Mouse (Mus musculus): ENCODE data around the gene Slc38a3.

Gene Slc38a3

DNA sequence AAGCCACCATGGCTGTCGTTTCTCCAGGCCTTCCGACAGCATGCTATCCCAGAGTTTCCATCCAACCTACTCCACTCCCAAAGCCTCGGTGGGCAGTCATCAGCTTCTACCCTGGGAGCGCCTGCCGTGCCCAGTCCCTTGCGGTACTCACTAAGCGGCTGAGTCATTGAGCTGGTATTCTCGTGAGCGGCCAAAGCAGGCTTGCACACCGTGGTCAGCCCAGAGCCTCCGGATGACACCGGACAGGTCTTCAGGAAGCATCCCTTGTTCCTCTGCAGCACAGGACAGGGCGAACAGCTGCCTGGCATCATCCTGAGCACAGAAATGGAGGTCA lies 49.8 kb downstream of the Slc38a3 start:
- DNase-seq (ENCODE audit: low read depth, low spot score): no peak

DNA sequence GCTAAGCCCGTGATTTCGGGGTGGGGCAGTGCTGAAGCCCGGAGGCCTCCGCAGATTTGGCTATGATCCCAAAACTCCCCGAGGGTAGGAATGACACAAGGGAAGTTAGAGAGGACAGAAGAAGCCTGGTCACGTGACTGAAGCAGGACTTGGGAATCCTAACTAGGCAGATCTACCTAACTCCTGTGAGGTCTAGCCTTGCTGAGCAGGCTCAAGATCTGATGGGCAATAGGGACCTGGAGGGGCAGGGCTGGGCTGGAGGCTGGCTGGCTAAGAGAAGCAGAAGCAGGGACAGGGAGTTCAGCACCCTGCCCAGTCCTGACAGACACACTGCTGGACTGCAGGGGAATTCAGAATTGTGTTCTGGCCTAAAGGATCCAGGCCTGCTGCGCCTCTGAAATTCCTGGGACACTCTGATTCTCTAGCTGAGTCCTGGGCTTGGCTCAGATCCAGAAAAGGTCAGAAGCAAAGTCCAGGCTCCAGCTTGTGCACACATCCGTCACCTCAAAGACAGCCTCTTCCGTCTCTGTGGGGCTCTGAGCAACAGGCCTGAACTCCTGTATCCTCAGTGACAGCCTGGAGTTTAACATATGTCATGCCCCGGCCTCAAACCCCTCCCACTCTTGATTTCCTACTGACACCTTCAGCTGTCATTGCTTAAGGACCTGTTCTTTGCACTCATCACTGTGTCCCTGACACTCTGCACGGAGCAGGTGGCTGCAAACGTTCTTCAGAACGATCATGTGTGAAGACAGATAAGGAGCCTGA lies 50.4 kb downstream of the Slc38a3 start:
- no peak for DNase-seq (ENCODE audit: low read depth, low spot score)

DNA sequence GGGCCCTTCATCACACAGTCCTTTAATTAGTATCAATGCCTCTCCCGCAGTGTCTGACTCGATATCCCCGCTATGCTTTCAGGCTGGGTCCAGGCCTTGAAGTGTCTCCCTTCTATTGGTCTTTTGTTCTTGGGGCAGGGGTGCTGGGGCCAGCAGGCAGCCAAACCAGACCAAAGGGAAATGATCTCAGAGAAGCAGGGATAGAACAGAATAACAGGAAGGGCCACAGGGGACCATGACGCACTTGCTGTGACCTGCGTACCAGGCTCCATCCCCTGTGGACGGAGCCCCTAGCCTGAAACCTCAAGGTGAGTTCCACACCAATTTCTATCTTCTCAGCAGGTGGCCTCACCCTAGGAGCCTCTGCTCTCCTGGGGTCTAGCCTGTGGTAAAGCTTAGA lies 51.2 kb downstream of the Slc38a3 start:
- no peak for DNase-seq (ENCODE audit: low read depth, low spot score)

DNA sequence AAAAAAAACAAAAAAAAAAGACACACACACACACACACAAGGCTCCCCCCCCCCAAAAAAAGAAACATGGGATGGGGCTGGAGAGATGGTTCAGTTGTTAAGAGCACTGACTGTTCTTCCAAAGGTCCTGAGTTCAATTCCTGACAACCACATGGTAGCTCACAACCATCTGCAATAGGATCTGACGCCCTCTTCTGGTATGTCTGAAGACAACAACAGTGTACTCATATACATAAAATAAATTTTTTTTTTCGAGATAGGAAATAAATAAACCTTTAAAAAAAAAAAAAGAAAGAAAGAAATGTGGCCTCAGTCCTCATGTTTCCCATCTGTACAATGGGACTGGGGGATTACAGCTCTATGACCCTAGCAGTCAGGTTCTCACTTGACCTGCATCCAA lies 51.9 kb downstream of the Slc38a3 start:
- no peak for DNase-seq (ENCODE audit: low read depth, low spot score)

DNA sequence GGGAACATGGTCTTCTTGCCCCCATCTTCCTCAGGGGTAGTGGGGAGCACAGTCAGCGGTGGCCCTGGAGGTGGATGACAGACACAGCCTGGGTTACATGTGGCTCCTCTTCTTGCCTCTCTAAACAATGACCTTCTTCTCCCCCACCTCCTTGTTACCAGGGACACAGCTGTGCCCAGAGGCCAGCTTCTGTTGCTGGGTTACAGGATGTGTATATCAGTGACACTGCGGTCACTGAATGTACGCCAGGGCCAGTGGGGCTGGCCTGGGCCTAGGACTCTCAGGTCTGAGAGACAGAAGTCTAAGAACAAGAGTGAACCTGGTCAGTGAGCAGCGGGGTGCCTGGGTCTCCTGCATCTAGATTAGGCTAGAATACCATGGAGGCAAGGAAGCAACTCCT lies 54.3 kb downstream of the Slc38a3 start:
- DNase-seq (ENCODE audit: low read depth, low spot score): no peak

DNA sequence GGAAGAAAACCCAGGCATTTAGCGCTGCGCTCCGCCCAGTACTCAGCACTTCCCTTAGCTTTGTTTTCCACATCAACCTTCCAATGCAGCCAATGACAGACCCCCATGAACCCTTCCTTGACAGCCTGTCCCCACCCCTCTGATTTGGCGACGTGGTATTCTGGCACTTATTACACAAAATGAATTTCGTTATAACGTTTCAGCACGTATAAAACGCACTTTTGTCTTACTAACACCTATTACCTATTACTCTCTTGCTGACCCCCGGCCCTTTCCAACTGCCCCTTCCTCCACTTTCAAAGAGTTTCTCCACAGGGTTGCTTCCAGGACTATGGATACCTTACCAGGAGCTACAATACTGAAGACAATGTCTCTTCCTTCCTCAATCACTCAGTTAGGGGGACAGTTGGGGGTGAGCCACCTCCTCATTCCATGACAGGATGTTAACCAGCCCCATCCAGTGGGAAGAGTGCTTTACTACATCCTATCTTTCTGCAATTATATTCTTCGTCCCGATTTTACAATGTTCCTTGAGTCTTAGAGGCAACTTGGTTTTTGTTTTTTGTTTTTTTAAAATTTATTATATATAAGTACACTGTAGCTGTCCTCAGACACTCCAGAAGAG lies 56.3 kb downstream of the Slc38a3 start:
- DNase-seq (ENCODE audit: low read depth, low spot score): no peak

- peak; percentile 92 for DNase-seq (ENCODE audit: low read depth, low spot score)
Measured at GRCm38 (mm10) chr9:107612191-107612944, 57.0 kb downstream of the Slc38a3 start.

- no peak for DNase-seq (ENCODE audit: low read depth, low spot score)
Measured at GRCm38 (mm10) chr9:107611456-107612190, 57.7 kb downstream of the Slc38a3 start.

DNA sequence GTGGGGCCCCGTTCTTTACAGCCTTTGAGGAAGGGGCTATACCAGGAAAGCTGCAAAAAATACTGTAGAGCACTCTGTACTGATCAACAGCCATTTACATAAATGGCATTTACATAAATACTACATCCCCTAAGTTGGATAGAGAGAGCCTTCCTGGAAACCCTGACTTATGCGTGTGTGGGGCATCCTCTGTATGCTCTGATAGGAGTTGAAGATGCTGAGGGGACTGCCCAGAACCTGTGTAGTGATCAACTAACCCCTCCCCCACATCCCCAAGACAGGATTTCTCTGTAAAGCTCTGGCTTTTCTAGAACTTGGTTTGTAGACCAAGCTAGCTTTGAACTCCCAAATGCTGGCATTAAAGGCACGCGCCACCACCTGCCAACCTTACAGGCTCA lies 59.9 kb downstream of the Slc38a3 start:
- no peak for DNase-seq (ENCODE audit: low read depth, low spot score)

DNA sequence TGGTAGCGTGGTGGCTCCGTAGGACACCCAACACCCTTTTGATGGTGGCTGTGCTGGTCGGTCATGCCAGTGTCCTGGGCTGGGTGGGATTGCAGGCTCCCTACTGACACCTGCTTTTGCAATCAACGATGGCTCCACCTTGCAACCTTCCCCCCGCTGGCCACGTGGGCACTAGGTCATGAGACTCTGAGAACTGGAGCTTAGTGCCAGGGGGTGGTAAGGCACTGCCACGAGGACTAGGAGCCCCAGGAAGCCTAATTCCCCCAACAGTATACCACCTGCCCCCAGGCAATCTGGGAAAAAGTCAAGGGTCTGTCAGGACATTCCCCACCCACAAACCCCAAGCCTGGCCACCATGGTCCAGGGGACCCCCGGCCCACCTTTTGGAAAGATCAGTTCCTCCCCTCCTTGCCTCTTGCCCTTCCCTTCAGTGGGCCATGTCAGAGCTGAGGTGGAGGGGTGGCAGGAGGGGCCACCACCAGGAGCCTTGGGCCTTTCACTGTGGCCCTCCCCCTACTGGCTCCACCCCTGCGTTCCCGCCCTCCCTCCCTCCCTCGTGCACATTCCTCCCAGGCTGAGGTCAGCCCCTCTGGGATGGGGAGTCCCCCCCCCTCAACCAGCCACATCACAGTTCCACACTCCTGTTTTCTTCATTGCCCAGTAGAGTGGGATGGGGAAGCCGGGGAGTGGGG lies 60.4 kb downstream of the Slc38a3 start, which contains the start of gene Sema3b:
Gene Sema3b (minus strand): TSS at position 489 of the 692 bp plus-strand sequence.
- DNase-seq (ENCODE audit: low read depth, low spot score): no peak

DNA sequence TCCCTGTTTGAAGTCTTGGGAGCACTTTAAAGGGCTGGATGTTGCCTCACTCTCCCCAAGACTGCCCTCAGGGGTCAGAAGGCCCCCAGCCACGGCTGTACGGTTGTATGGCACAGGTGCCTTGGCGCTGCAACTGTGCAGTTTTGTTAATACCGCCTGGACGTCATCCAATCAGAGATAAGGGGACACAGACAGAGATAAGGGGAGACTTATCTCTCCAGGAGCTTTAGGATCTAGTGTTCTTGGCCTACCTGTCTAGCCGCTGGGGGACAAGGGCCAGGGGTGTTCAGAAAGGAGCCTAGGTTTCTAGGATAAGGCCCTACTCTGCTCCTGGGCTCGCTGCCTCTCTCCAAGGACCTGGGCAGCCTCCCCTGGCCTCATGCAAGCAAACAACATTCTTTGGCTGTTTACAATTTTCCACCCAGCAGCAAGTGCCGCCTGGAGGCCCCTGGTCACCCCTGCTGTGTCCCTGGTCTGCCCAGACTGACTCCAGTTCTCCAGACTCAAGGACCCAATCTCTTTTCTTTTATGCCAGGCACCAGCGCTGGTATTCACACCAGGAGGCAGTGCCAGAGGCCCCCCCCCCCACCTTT lies 61.6 kb downstream of the Slc38a3 start:
- DNase-seq (ENCODE audit: low read depth, low spot score): no peak

- DNase-seq (ENCODE audit: low read depth, low spot score): no peak
Measured at GRCm38 (mm10) chr9:107607036-107607435, 62.3 kb downstream of the Slc38a3 start.

DNA sequence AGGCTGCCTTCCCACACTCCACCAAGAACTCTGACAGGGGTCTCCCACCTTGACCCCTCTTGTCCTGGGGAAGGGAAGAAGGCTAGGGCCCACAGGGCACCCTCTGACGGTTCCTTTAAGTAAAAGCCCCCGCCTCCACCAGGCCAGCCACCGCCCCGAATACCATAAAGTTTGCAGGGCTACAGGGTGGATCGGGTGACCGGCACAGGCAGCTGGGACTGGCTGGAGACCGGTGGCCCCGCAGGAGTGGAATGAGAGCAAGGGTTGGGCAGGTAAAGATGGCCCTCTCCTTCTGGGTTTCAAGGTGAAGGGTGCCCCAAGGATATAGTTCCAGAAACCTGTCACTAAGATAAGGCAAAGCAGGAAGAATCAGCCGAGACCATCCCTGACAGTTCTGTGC lies 62.7 kb downstream of the Slc38a3 start:
- DNase-seq (ENCODE audit: low read depth, low spot score): no peak

GRCm38 (mm10) chr9:107605041-107605661 lies 64.2 kb downstream of the Slc38a3 start:
- DNase-seq (ENCODE audit: low read depth, low spot score): no peak

GRCm38 (mm10) chr9:107603251-107603650 lies 66.1 kb downstream of the Slc38a3 start:
- DNase-seq (ENCODE audit: low read depth, low spot score): no peak

GRCm38 (mm10) chr9:107602068-107602648 lies 67.2 kb downstream of the Slc38a3 start:
- peak; percentile 87 for DNase-seq (ENCODE audit: low read depth, low spot score)

- no peak for DNase-seq (ENCODE audit: low read depth, low spot score)
Measured at GRCm38 (mm10) chr9:107601275-107601674, 68.1 kb downstream of the Slc38a3 start.

DNA sequence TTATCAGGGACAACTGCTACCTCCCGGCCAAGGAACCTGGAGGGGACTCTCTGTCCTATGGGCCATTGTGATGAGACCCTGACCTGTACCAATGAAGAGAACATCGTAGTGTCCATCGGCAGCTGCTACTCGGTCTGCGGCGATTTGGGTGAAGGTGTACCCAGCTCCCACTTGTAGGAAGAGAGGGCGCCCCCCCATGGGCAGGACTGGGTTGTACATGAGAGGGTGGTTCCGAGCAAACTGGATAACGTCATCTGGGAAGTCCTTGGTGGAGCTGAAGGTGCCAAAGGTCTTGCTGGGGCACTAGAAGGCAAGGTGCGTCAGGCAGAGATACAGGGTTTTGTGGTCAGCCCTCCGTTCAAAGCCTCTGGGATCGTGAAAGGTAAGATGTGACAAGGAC lies 68.6 kb downstream of the Slc38a3 start:
- peak; percentile 66 for DNase-seq (ENCODE audit: low read depth, low spot score)

Measured in ES-CJ7 (cell line).